Mouse (Mus musculus) embryo, embryonic 10.5 days (tissue): ENCODE measurements at regions not wholly inside any gene's neighbourhood (a gene's known extent, or its start where the extent isn't known, plus 50 kb on each side); places are given as distances from the start of the nearest gene placed in this dataset.
A peak's percentile ranks its signal among the peaks of the same experiment; 100 is the strongest.

Source experiments
- DNase-seq: peaks from one replicate; pipeline ENCODE4 v3.0.0-alpha.2; 2015; ENCODE audit warnings: low spot score

DNA sequence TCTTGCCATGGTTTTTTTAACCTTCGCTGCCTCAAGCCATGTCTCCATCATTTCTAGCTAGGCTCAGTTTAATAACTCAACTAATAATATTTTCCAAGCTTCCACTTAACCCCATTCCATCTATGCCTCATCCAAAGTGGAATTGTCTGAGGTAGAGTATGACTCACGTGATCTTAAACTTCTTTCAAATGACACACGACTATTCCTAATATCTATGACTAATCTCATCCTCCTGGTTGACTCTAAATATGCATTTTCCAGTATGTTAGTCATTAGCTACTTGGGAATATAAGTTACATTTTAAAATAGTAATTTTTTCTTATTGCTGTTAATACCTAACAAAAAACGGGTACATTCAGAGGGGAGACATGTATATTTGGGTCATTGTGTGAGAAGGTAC is 524.8 kb upstream of the Pappa start:
- DNase-seq, result no peak

- no peak for DNase-seq
Observed at GRCm38 (mm10) chr4:64622771-64623170, 501.2 kb upstream of the Pappa start.

DNA sequence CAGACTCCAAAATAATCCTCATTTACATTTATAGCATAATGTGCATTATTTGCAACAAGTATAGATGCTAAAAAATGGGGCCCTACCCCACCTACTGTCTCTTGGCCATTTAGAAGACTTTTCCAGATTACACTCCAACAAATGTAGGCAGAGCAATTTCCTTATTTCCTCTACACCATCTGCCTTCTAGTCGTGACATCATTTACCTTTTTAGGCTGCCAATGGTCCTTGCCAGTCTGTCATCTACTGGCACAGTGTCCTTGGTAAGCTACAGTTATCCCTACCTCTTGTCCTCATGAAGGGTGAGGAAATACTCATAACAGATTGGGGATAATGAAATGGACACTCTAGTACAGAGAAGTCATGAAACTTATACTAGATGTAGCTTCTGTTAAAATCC is 491.8 kb upstream of the Pappa start:
- no peak for DNase-seq

DNA sequence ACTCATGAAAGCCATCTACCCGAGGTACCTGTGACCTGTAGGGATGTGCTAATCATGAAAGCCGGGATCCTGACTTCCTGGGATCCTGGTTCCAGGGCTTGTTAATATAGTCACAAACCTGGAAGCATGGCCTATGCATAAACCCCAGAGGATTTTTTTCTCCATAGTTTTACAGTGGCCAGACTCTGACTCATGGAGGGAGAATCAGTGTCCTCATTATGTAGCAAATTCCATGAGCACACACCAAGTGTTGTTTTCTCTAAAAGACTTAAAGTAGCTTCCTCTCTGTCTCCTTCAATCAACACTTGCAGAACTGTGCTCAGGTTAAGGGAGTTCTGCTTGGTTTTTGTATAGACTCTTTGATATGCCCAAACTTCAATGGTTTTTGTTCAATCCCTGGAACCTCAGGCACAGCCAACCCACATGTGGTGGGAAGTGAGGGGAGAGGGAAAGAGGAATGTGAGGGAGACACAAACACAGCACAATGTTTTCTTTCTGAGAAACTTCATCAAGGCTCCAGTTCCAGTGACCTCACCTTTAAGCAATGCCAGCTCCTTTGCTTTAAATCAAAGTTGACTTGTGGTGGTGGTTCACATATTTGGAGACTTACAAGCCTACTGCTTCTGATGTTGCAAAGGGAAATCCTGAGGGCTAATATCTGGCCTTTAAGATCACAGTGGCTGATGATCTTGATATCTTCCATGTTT is 488.6 kb upstream of the Pappa start:
- DNase-seq, result peak; percentile 14

DNA sequence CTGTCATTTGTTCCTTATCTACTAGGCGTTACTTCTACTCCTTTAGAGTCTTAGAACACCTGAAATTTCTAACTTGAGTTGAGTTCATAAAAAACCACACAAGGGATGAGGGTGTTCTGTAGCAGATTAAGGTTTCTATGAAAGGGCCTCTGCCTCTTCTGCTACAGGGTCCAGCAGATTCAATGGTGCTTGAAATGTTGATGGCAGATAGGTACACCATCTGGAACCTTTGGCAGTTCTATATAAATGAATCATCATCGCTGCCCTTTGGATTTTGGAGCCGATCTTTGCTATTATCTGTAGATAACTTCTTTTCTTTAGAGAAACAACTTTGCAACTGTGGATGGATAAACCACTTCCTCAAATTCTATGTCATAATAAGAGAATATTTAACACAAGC is 483.9 kb upstream of the Pappa start:
- no peak for DNase-seq

DNA sequence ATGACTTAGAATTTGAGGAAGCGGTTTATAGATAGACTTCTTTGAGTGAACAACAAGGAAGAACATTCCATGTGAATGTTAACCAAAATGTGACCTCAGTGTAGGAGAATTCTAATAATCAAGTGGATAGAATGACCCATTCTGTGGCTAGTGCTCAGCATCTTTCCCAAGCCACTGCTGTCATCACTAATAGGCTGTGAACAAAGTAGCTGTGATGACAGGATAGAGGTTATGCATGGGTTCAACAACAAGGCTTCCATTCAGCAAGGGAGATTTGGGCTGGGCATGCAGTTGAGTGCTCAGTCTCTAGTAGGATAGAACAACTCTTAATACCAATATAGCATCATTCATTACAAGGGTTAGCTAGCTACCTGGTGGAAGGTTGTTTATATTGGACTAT is 483.0 kb upstream of the Pappa start:
- DNase-seq, result no peak

DNA sequence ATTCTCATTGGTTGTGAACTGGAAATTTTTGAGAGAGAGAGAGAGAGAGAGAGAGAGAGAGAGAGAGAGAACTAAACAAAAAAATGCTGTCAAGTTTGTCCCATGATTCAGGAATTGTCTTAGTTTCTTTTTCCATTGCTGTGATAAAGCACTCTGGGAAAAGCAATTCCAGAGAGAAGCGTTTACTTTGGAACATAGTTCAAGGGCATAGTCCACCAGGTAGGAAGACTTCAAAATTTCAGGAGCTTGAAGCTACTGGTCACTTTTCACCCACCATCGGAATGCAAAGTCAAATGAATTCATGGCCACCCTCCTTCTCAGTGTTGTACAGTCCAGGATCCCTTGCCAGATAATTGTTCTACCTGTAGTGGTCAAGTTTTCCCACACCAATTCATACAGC is 478.8 kb upstream of the Pappa start:
- DNase-seq, result no peak

DNA sequence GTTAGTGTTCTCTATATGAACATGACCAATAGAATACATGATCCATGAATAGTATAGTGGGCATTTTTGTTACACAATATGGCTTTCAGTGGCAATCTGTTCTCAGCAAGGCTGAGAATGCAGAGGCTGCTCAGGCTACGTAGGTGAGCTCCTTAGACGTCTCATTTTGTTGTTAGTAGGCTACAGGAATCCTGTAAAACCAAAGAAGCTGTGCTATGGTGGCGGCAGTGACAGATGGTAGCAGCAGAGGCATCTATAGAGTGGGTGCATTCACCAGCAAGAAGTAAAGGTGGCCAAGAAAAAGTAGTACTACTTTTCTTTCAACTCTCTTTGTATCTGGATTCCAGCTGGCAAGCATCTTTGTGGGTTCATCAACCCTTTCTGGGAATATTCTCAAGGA is 469.8 kb upstream of the Pappa start:
- no peak for DNase-seq

- no peak for DNase-seq
Observed at GRCm38 (mm10) chr4:64655534-64655933, 468.4 kb upstream of the Pappa start.

DNA sequence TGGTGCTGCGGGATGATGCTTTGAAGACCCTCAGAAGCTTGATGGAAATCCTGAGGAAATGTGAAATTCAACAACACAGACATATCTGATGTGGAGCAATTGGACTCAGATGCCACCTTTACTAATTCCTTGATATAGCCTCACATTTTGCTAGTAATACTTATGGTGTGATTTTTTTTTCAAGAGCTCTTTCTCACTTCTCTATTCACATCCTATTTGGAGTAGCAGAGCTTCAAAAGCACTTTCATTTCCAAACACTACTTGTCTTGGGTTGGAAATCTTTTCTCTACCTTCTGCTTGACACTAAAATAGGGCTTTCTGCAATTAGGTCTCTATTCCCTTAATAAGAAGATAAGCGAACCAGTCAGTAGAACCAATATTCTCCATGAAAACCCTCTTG is 460.3 kb upstream of the Pappa start:
- DNase-seq, result no peak

DNA sequence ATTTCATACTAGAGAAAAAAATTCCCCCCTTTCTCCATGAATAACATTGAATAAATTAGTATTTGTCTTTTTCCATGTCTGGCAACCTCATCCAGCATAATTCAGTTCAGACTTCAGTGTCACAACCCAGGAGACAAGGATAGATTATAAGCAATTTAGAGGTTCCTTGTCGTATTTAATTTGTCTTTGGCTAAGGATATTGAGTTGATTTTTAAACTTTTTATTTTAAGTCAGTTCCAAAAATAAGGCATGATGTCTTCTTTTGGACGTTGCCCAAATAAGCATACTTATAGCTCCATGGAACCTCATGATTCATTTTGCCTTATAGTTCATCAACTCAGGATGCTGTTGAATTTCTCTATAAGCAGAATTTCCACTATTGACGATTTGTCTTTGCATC is 456.0 kb upstream of the Pappa start:
- DNase-seq, result no peak

DNA sequence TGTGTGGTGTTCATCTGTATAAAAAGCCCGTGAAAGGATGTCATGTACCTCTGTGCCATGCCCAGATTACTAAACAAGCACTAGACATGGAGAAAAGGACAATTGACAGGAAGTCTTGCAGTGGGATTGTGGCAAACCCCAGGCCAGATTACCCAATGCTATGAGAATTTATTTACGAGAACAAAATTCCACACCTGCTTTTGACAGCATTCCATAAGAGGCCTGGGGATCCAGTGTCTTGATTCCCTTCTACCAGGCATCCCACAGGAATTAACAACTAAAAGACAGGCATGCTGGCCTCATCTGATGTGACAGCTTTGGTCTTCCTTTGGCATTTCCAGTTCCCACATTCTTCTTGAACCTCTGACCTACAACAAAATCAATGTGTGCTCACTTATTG is 454.3 kb upstream of the Pappa start:
- DNase-seq, result no peak

DNA sequence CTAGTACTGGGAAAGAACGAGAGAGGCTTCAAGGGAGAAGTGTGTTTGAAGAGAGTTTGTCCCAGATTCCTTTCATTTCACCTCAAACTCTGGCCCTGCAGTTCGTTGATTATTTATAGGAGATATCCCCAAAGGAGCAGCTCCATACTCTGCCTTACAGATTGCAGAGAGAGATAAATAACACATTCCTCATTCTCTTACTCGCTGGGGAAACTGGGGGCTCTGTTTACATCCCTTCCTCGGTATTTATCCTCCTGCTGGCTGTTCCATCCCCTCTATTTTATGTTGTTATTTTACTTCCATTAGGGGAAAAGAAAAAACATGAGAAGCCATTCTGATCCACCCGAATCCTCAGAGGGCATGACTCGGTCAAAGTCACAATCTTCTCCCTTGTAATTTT is 447.5 kb upstream of the Pappa start:
- DNase-seq, result peak; percentile 5

DNA sequence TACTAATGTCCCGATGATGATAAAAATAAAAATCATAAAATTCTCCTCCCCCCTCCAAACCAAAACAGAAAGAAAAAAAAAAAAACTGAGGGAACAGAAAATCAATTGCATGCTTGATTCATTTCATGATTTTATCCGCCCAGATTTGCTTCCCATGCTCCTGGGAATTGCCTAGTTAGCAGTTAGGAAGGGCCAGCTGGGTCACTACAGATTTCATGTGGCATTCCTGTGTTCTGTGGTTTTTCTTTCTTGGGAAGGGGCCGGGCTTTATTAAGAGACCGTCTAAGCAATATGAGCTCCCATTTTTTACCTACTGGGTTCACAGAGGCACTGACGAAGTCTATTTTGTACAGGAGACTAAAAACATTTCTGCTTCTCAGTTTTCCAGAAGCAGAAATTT is 447.1 kb upstream of the Pappa start:
- peak; percentile 8 for DNase-seq

DNA sequence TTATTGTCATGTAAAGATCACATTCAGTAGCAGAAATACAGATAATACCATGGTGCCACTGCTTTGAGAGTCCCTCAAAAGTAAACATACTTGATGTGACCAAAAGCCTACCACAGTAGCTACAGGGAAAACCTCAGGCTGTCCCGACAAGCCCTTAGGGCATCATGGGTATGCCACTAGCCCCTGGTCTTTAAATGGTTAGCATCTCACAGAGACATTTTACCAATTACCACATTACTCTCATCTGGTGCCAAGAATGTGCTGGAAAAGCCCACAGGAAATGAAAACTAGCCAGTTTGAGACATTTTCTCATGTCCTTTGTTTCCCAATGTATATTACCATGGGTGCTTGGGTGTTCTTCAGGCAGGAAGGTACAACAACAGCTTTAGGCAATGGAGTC is 439.3 kb upstream of the Pappa start:
- DNase-seq, result no peak

GRCm38 (mm10) chr4:64696134-64696533 is 427.8 kb upstream of the Pappa start:
- DNase-seq, result peak; percentile 37

DNA sequence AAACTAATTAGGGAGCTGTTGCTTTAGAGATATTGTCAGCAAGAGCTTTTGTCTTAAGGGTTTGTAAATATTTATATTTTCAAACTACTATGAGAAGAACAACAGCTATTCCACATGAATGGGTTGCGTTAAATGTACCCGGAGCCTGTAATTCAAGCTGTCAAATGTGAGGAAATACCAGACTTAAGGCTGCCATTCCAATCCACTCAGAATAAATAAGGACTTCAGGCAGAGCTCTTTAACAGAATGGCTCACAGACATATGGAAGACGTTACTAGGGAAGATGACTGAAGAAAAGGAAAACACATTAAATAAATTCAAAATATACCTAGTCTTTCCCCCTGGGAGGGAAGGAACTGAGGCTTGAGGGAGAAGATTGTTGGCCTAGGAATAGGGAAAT is 400.7 kb upstream of the Pappa start:
- DNase-seq, result peak; percentile 18

GRCm38 (mm10) chr4:64724851-64725250 is 399.1 kb upstream of the Pappa start:
- DNase-seq, result no peak

GRCm38 (mm10) chr4:64755986-64756385 is 368.0 kb upstream of the Pappa start:
- DNase-seq, result peak; percentile 17

GRCm38 (mm10) chr4:64768610-64769009 is 355.4 kb upstream of the Pappa start:
- DNase-seq, result no peak

GRCm38 (mm10) chr4:64803886-64804285 is 320.1 kb upstream of the Pappa start:
- DNase-seq, result no peak

DNA sequence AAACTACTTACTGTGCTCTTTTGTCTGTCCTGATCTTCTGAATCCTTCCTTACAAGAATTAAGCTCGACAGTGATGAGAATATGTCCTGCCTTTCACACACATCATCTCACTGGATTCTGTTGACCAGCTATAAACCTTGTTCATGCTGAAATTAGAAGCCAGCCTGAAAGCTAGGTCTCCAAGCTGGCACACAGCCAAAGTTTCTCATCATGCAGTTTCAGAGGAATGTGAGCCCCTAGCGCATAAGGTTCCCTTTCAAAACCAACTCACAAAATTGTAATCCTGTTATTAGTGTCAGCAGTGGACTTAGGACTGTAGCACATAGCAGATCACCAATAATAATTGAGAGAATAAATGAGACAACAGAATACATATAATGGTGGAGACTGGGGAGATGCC is 319.0 kb upstream of the Pappa start:
- no peak for DNase-seq

DNA sequence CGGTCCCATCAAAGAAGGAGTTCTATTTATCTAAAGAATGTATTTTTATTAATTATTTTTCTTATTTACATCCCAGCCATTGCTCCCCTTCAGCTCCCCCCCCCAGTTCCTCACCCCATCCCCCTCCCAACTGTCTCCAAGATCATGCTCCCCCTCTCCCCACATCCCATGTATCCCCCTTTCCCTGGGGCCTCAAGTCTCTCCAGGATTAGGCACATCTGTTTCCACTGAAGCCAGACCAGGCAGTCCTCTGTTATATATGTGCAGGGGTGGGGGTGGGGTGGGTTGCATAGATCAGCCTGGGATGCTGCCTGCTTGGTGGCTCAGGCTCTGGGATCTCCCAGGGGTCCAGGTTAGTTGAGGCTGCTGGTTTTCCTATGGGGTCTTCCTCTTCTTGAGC is 316.8 kb upstream of the Pappa start:
- DNase-seq, result peak; percentile 3

DNA sequence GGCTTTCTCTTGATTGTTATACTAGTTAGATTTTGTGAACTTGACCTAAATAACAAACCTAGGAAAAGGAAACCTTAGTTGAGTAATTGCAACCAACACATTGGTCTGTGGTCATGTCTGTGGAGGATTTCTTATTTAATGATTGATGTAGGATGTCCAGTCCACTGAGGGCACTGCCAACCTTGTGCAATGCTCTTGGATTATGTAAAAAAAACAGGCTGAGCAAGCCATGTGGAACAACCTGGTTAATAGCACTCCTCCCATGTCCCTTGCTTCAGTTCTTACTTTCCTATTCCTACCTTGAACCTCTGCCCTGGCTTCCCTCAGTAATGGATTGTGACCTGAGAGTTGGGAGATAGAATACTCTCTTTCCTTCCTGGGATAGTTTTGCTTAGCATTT is 312.0 kb upstream of the Pappa start:
- no peak for DNase-seq

GRCm38 (mm10) chr4:64812812-64813211 is 311.2 kb upstream of the Pappa start:
- DNase-seq, result no peak
